Mouse (Mus musculus): ENCODE measurements around the gene Cdk5rap1. TPM values are rescaled to one million over a fixed set of nuclear protein-coding genes. Genes with fewer than 3 reads are reported as not detected.
"Not testable (repeated sequence)": the region's sequence is repeated elsewhere in the genome, so short reads cannot be mapped to it uniquely, and the experiment has no call there.

Cdk5rap1 gene
- polyA plus RNA-seq, 1 experiment, result not detected

DNA sequence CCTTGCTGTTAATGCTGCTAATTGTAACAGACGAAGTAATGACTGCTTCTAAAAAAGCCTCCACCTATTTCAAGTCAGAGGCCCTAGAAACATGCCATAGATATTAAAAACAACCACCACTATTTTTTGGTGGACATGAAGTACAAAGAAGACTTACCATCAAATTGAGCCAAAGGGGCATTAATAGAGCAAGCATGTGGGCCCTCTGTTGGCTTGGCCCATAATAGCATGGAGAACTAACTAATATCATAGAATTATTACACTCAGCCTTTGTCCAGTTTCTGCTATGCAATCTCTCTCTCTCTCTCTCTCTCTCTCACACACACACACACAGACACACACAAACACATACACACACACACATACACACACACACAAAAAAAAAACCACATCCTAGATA lies 80.0 kb downstream of the Cdk5rap1 start:
- WGBS, result 90% methylated on average over 1 of the region's 1 CpGs
- no peak for TF ChIP-seq POLR2A (IDR thresholded peaks at IDR 0.05; ENCODE audit: insufficient read depth, low read depth, low read length)
- no peak for TF ChIP-seq CTCF (IDR thresholded peaks at IDR 0.05; ENCODE audit: insufficient read depth, low read depth, low read length)
- H3K27ac ChIP-seq (ENCODE audit: insufficient read depth, low read depth, low read length), result no peak overlapping the region

DNA sequence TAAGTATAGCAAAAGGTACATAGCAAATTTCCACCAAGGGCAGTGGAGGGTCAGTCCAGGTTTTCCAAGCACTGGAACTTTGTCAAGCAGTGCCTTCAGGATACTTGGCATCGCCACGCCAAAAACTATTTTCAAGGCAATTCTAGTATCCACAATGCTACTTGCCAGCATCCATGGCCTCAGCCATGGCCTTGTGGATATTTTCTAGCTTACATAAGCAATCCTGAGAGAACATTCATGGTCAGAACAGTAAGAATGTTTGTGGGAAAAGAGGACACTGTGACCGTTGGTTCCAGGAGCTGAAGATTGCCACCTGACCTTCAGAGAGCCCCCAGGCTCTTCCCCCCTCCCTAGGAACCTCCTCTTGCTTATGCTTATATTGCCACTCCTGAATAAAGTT lies 80.9 kb downstream of the Cdk5rap1 start:
- H3K4me3 ChIP-seq (ENCODE audit: insufficient read depth, low read depth, low read length); H3K4me1 ChIP-seq (ENCODE audit: control insufficient read depth, insufficient read depth, low read length); H3K27ac ChIP-seq (ENCODE audit: insufficient read depth, low read depth, low read length): not testable (repeated sequence)
- WGBS, result 68% methylated on average over 3 of the region's 3 CpGs

More for the DNA sequence above, 80.0 kb downstream of the Cdk5rap1 start:
- Histone ChIP-seq H3K4me3 (ENCODE audit: insufficient read depth, low read depth, low read length) (no peak overlapping the region), H3K4me1 (ENCODE audit: control insufficient read depth, insufficient read depth, low read length) (no peaks in the 10 kb centered on the region)

Other genes starting within 250 kb of the Cdk5rap1 start
- not detected in 2 replicates for gene Bpifa3, start 242.7 kb downstream of the Cdk5rap1 start, polyA plus RNA-seq (2012; ENCODE audit: insufficient read depth, insufficient read length, low replicate concordance, missing spikeins)
- gene Bpifa1, start 230.1 kb downstream of the Cdk5rap1 start, polyA plus RNA-seq (2012; ENCODE audit: insufficient read depth, insufficient read length, low replicate concordance, missing spikeins), result not detected in 2 replicates
- gene Bpifa5, start 210.4 kb downstream of the Cdk5rap1 start, polyA plus RNA-seq (2012; ENCODE audit: insufficient read depth, insufficient read length, low replicate concordance, missing spikeins), result not detected in 2 replicates
- not detected in 2 replicates for gene Bpifb1, start 182.2 kb downstream of the Cdk5rap1 start, polyA plus RNA-seq (2012; ENCODE audit: insufficient read depth, insufficient read length, low replicate concordance, missing spikeins)
- not detected in 2 replicates for gene Bpifb5, start 149.3 kb downstream of the Cdk5rap1 start, polyA plus RNA-seq (2012; ENCODE audit: insufficient read depth, insufficient read length, low replicate concordance, missing spikeins)
- gene Bpifb9a, start 115.2 kb downstream of the Cdk5rap1 start, polyA plus RNA-seq (2012; ENCODE audit: insufficient read depth, insufficient read length, low replicate concordance, missing spikeins), result not detected in 2 replicates
- gene Bpifb9b, start 65.8 kb downstream of the Cdk5rap1 start, polyA plus RNA-seq (2012; ENCODE audit: insufficient read depth, insufficient read length, low replicate concordance, missing spikeins), result not detected in 2 replicates
- gene Snta1, start 35.1 kb upstream of the Cdk5rap1 start, polyA plus RNA-seq (2012; ENCODE audit: insufficient read depth, insufficient read length, low replicate concordance, missing spikeins), result not detected in 2 replicates
- not detected in 2 replicates for gene Cbfa2t2, start 63.5 kb upstream of the Cdk5rap1 start, polyA plus RNA-seq (2012; ENCODE audit: insufficient read depth, insufficient read length, low replicate concordance, missing spikeins)
- not detected in 2 replicates for gene 1700003F12Rik, start 174.1 kb upstream of the Cdk5rap1 start, polyA plus RNA-seq (2012; ENCODE audit: insufficient read depth, insufficient read length, low replicate concordance, missing spikeins)
- not detected in 2 replicates for gene Actl10, start 178.8 kb upstream of the Cdk5rap1 start, polyA plus RNA-seq (2012; ENCODE audit: insufficient read depth, insufficient read length, low replicate concordance, missing spikeins)
- not detected in 2 replicates for gene Necab3, start 185.9 kb upstream of the Cdk5rap1 start, polyA plus RNA-seq (2012; ENCODE audit: insufficient read depth, insufficient read length, low replicate concordance, missing spikeins)
- gene E2f1, start 196.9 kb upstream of the Cdk5rap1 start, polyA plus RNA-seq (2012; ENCODE audit: insufficient read depth, insufficient read length, low replicate concordance, missing spikeins), result not detected in 2 replicates
- not detected in 2 replicates for gene Pxmp4, start 230.7 kb upstream of the Cdk5rap1 start, polyA plus RNA-seq (2012; ENCODE audit: insufficient read depth, insufficient read length, low replicate concordance, missing spikeins)
- not detected in 2 replicates for gene Zfp341, start 240.3 kb upstream of the Cdk5rap1 start, polyA plus RNA-seq (2012; ENCODE audit: insufficient read depth, insufficient read length, low replicate concordance, missing spikeins)
- not detected in 2 replicates for gene 4930519P11Rik, start 240.4 kb upstream of the Cdk5rap1 start, polyA plus RNA-seq (2012; ENCODE audit: insufficient read depth, insufficient read length, low replicate concordance, missing spikeins)

Measured in olfactory bulb, adult 2 months (tissue).